Mouse (Mus musculus) frontal cortex, adult 2 months (tissue): ENCODE measurements around the gene AC170998.1. TPM values are rescaled to one million over a fixed set of nuclear protein-coding genes. Genes with fewer than 3 reads are reported as not detected.
"Not testable (repeated sequence)": the region's sequence is repeated elsewhere in the genome, so short reads cannot be mapped to it uniquely, and the experiment has no call there.

Experiments used
- DNase-seq, 2 experiments: peaks; one replicate each; pipeline ENCODE4 v3.0.0; 2022; ENCODE audit warnings: low spot score in 1 of 2; ENCODE audit errors: extremely low spot score in 1 of 2
- polyA plus RNA-seq: library from polyadenylated mRNA; depleted of rRNA; stranded (reverse); fragments of >200 nt; gene quantifications from 2 replicates; pipeline ENCODE4 v1.2.3, GENCODE M21; 2012

AC170998.1 gene
- polyA plus RNA-seq, 1 experiment = 1.1 TPM

GRCm38 (mm10) chr17:28702646-28703045 lies 23.2 kb upstream of the AC170998.1 start:
- no peak for DNase-seq

GRCm38 (mm10) chr17:28706697-28707096 lies 19.2 kb upstream of the AC170998.1 start:
- no peak for DNase-seq

DNA sequence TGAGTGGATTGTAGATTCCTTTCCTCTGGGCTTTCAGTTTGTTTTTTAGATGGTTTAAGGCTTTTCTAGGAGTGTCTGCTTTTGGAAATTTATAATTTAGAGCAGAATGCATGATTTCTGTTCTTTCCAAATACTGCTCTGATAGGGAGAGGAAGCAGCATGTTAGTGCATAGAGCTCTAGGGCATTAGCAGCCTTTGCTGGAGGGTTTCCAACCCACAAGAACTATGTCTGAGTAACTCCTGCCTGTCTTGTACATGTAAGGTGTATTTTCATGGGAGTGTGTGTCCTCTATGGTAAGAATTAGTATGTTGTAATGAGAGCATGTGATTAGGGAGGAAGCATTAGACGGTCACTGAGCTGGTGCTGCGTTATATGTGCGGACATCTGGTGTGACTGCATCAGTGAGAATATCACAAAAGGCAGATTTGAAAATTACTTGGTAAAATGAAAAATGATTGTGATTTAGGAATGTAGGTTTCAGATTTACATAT lies 18.7 kb upstream of the AC170998.1 start:
- DNase-seq = no peak

GRCm38 (mm10) chr17:28707816-28708215 lies 18.1 kb upstream of the AC170998.1 start:
- DNase-seq = no peak

GRCm38 (mm10) chr17:28708989-28709388 lies 16.9 kb upstream of the AC170998.1 start:
- DNase-seq = no peak

DNA sequence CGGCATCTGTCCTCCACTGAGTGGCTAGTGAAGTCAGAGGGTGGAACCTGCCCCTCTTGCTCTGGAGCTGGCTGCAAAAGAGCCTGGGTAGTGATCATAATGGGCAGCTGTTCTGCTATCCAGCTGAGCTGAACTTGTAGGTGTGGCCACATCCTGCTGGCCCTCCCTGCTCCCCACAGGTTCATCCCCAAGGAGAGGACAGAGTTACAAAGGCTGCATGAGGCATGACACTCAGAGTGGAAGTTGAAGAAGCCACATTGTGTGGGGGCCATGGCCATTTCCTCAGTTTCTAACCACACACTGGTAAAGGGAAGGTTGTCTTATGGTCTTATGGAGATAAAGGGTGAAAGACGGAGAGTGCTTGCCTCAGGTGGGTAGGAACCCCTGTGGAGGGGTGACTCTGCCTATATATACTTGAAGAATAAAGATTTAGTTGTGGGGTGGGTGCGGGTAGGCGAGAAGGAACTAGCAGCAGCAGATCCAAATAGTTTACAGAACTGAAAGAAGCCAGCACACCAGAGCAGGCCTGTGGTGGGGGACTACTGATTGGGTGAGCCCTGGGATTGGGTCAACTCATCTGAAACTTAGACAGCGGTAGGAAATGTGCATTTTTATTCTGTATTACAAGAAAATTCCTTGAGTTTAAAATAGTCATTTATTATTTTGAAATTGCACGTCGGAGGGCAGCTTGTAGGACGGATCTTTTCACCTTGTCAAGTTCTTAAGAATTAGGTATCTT lies 16.2 kb upstream of the AC170998.1 start:
- no peak for DNase-seq

- no peak for DNase-seq
These were observed 15.6 kb upstream of the AC170998.1 start for GRCm38 (mm10) chr17:28710291-28710688.

DNA sequence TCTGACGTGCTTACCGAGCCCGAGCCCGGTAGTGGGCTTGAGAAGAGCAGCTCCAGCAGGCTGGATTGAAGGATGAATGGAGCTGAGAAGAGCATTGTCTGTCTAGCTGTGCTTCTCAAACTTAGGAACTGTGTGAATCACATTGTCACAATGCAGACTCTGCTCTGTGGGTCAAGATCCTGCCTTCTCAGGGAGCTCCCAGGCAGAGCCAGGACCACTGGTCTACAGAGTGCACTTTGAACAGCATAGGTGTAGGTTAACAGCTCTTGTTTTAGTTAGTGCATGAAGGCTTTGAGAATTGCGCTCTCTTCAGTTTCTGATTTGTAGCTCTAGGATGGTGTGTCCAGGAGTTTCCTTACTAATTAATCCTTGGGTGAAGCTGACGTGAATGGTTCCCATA lies 14.6 kb upstream of the AC170998.1 start:
- no peak for DNase-seq

DNA sequence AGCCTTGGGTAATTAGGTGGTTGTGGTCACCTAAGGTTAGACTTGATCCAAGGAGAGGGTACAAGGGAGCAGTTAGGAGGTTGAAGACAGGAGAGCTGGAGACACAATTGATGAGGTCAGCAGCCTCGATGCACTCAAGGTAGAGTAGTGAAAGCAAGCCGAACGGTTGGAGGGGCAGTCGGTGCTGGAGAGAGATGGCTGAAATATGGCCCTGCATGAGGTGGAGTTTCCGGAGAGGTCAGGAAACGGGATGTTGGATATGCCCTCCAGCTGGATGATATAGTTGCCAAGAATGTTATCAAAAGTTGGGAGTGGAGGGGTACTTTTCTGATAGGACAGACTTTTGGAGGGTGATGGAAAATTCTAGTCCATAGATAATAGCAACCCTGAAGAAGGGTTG lies 13.6 kb upstream of the AC170998.1 start:
- no peak for DNase-seq

DNA sequence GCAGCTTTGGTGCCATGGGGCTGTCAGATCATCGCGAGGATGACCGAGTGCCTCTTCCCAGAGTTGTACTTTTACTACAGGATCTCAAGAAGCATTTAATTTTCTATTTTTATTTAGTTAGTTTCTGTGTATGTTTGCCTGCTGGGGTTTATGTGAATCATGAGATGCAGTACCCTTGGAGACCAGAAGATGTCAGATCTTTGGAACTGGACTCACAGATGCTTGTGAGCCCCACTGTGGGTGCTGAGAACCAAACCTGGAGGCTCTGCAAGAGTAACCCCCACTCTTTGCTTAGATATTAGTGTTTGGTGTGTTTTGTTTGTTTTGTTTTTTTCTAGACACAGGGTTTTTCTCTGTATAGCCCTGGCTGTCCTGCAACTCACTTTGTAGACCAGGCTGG lies 11.9 kb upstream of the AC170998.1 start:
- no peak for DNase-seq

DNA sequence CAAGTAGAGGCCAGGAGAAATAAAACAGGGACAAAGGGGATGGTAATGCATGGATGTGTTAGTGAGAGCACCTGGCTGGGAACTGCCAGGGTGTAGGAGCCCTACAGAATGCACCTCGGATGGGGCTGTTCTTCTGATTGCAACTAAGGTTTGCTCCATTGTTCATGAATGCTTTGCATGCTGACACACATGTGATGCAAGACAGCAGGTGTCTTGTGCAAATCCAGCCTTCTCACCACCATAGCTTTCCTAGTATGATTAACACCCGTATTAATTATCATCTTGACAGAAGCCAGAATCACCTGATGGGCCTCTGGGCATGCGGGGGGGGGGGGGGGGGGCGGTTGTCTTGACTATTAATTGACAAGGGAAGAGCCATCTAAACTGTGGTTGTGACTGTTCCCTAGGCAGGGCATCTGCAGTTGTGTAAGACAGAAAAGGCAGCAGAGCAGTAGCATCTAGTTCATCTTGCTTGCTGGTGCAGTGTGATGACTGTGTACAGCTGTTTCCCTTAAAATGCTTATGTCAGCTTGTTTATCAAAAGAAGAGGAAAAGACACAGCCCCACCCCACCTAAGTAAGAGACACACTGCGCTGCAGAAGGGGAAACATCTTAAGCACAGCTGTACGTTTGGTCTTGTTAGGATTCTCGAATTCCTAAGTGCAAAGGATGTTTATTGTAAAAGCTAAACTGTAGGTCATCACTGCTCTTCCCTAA lies 9.9 kb upstream of the AC170998.1 start:
- no peak for DNase-seq

GRCm38 (mm10) chr17:28717535-28717934 lies 8.3 kb upstream of the AC170998.1 start:
- DNase-seq = no peak

- not testable (repeated sequence) for DNase-seq
These were observed 1.6 kb downstream of the AC170998.1 start for GRCm38 (mm10) chr17:28727511-28727910.

GRCm38 (mm10) chr17:28735317-28736105 lies 9.6 kb downstream of the AC170998.1 start:
- DNase-seq = peak in 1 of 2 experiments; percentile 47

GRCm38 (mm10) chr17:28736486-28736885 lies 10.6 kb downstream of the AC170998.1 start:
- no peak for DNase-seq

DNA sequence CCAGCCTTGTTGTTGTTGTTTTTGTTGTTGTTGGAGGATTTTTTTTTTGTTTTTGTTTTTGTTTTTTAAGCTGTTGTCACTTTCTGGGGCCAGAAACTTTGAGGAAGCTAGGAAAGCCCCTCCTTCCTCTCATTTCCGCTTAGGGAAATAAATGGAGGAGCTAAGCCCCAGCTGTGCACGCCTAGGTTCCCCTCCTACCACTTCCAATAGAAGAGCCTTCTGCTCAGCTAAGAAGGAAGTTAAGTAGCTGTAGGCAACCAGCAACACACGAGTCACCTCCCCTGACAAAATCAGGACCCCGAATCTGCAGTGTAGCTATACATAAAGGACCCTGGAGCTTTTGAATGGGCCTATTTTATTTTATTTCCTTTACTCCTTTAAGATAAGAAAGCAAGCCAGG lies 12.1 kb downstream of the AC170998.1 start:
- no peak for DNase-seq

DNA sequence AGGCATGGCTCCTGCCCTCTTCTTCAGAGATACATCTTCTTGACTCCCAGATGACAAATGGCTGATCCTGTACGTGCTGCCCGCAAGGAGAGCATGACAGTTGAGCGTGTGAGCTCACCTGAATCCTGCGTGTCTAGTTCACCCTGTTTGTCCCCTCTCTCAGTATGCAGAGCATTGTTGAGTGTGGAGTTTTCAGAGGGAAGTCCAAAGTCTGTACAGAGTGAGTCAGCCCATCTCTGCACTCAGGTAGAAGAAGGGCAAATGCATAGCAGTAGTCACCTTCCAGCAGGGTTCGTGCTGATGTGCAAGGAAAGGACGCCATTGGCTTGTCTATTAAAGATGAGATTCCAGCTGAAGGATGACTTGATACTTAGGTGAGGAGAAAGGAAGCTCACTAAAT lies 13.4 kb downstream of the AC170998.1 start:
- DNase-seq = no peak

DNA sequence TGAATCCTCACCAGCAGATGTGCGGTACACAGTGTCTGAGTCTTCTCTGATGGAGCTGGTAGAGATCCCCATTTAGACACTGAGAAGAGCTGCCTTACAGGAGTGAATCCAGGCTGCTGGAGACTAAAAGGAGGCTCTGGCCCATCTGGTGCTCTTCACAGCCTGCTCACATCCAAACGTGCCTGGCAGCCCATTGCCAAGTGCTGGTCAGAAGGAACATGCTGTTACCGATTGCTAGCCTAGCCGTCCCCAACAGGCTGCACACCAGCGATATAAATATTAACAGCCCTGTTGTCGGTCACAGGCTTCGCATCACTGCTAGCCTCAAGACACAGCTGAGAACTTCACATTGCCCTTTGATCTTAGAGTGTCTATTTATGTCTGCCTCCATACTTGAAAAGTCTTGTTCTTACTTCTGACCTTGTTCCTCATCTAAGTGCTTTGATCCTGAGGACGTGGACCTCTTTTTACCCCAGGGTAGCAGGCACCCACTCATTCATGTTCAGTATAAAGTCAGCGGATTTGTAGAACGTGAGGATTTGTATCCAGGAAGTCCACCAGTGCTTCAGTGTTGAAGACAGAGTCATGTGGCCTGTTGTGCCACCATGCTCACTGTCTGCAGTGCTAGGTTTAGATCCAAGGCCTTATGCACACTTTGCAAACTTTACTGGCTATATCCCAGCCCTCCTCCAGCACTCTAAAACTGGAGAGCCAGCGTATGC lies 17.4 kb downstream of the AC170998.1 start:
- DNase-seq = peak; percentile 71 to 75

DNA sequence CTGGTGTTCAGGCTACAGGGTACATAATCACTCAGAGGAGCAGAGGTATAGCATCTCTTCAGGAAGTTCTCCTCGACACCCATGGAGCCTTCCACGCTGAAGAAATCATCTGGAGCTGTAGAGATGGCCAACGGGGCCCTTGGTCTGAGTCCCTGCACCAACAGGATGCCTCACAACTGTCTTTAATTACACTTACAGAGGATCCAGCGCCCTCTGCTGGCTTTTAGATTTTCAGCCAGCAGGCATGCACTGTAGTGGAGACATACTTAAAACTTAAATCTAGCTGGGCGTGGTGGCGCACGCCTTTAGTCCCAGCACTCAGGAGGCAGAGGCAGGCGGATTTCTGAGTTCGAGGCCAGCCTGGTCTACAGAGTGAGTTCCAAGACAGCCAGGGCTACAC lies 18.0 kb downstream of the AC170998.1 start:
- DNase-seq = no peak

DNA sequence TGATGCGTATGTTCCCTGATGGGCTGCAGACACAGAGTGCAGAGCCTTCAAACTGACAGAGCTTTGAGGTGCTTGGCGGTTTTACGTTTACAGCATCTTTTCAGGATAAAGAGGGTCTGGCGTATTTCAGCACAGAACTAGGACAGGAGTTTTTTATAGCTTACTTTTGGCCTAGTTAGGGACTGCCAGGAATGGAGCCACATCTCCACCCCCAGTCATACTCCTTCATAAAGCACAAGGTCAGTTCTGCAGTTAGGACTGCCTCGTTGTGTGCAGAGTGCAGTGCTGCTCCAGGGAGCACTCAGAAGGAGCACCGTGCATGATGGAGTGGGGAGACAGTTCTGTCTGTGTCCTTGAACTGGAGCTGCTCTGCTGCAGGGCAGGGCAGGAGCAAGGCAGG lies 19.9 kb downstream of the AC170998.1 start:
- peak; percentile 24 to 42 for DNase-seq
